Mouse (Mus musculus) kidney, adult 2 months (tissue): Measurements from ENCODE around the gene Gm10964. TPM values are rescaled to one million over a fixed set of nuclear protein-coding genes. Genes with fewer than 3 reads are reported as not detected.

Source experiments
- DNase-seq: peaks from one replicate; pipeline ENCODE4 v3.0.0; 2021
- H3K27ac ChIP-seq: fragments of 200-500 bp; 2 replicates; pipeline ENCODE4 v1.5.1; 2012; ENCODE audit warnings: low read depth, low read length, control low read depth, inconsistent platforms; ENCODE audit not compliant: insufficient read depth
- H3K27me3 ChIP-seq: fragments of 200-500 bp; replicated peaks from 2 replicates; pipeline ENCODE4 v1.6.1; 2012; ENCODE audit warnings: mild to moderate bottlenecking, moderate library complexity, low read length, inconsistent platforms; ENCODE audit not compliant: control insufficient read depth, insufficient read depth
- H3K36me3 ChIP-seq: fragments of 200-500 bp; 2 replicates; pipeline ENCODE4 v1.6.1; 2012; ENCODE audit warnings: mild to moderate bottlenecking, moderate library complexity, low read length, inconsistent platforms; ENCODE audit not compliant: control insufficient read depth, insufficient read depth
- H3K4me1 ChIP-seq: fragments of 200-500 bp; 2 replicates; pipeline ENCODE4 v1.6.1; 2011; ENCODE audit warnings: low read length; ENCODE audit not compliant: control insufficient read depth, insufficient read depth
- H3K4me3 ChIP-seq: fragments of 200-500 bp; 2 replicates; pipeline ENCODE4 v1.5.1; 2011; ENCODE audit warnings: mild to moderate bottlenecking, low read depth, low read length, control low read depth; ENCODE audit not compliant: insufficient read depth
- CTCF ChIP-seq: fragments of 200-500 bp; conservative IDR thresholded peaks from 2 replicates; pipeline ENCODE4 v1.5.1; 2011; ENCODE audit warnings: low read depth, mild to moderate bottlenecking, control low read depth, low read length, moderate library complexity, mixed read lengths; ENCODE audit not compliant: insufficient read depth, insufficient read length
- POLR2A ChIP-seq: fragments of 200-500 bp; IDR thresholded peaks from one replicate; pipeline ENCODE4 v1.6.1; 2011; ENCODE audit warnings: low read depth, low read length, control low read depth
- WGBS: fragments of 180-500 bp; shearing (Covaris S2); methylation state at CpG from one replicate; pipeline ENCODE4 v1.1.7; 2018; 5-methylcytosine and 5-hydroxymethylcytosine counted together
- polyA plus RNA-seq: library from polyadenylated mRNA; depleted of rRNA; stranded (reverse); fragments of >200 nt; gene quantifications from 2 replicates; pipeline ENCODE4 v1.2.3, GENCODE M21; 2012

The Gm10964 gene
- polyA plus RNA-seq, 1 experiment = not detected

DNA sequence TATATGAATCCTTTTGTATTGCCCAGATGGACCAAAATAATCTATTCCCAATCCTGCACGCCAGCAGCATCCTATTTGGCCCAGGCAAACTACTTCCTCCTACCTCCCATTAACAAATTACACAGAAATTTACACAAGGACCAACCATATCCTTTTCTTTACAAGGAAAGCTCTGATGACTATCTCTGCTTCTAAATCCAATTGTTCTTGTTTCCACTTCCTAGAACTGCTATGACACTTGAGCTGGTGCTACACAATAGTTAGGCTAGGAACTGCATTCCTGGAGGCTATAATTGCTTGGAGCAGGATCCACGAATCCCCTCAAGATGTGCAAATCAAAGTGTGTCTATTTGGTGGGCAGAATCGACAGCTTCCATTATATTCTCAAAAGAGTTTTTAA is 27.6 kb downstream of the Gm10964 start:
- Histone ChIP-seq H3K36me3 (peaks cover 9% of the 10 kb centered on the region; the same call in 1 of the 2 replicates), H3K4me1 (peaks cover 14% of the 10 kb centered on the region), H3K27me3 (no peaks in the 10 kb centered on the region), H3K27ac (no peak overlapping the region), H3K4me3 (no peak overlapping the region)
- WGBS = 58% methylated on average over 3 of the region's 3 CpGs
- TF ChIP-seq CTCF (no peak), POLR2A (no peak)
- DNase-seq = no peak

DNA sequence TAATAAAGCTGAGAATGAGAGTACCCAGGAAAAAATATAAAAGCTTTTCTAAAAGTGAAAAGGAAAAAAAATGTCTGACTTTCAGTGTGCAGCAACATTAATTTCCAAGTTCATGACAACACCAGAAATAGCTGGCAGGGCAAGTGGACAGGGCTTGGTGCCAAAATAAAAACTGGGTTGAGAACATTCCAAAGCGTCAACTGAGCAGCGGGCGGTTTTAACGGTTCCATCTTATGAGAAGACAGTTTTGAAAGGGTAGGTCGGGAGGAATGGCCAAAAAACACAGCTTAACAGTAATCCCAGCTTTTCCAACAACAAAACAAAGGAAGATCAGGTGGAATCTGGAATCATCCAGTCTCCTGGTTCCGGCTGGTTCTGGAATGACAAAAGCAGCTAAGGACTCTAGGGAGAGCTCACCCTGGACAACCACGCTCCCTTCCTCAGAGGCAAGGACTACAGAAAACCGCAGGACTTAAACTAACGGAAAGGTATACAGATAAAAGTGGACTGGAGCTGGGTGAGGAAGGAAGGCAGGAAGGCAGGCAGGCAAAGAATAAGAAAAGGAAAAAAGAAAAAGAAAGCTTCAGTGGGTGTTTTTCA is 32.5 kb downstream of the Gm10964 start:
- peak overlapping the region; percentile 95 for H3K27ac ChIP-seq
- DNase-seq = peak; percentile 95
- TF ChIP-seq CTCF = no peak
- no peak for TF ChIP-seq POLR2A

GRCm38 (mm10) chr3:103772846-103773245 is 33.7 kb downstream of the Gm10964 start:
- peak; percentile 72 for DNase-seq
- Histone ChIP-seq H3K36me3 (peaks cover 4% of the 10 kb centered on the region; the same call in 1 of the 2 replicates), H3K4me3 (no peak overlapping the region), H3K4me1 (peaks cover 29% of the 10 kb centered on the region), H3K27me3 (no peaks in the 10 kb centered on the region), H3K27ac (peak overlapping the region; percentile 95)
- no peak for TF ChIP-seq POLR2A
- no peak for TF ChIP-seq CTCF
- WGBS = 11% methylated on average over 4 of the region's 4 CpGs

More for the DNA sequence above, 32.5 kb downstream of the Gm10964 start:
- peaks cover 4% of the 10 kb centered on the region; the same call in 1 of the 2 replicates for H3K36me3 ChIP-seq
- no peaks in the 10 kb centered on the region for H3K27me3 ChIP-seq
- H3K4me1 ChIP-seq = peaks cover 32% of the 10 kb centered on the region
- no peak overlapping the region for H3K4me3 ChIP-seq
- 14% methylated on average over 9 of the region's 9 CpGs for WGBS

- no peak for TF ChIP-seq POLR2A
- TF ChIP-seq CTCF = no peak
- no peak for DNase-seq
- H3K36me3 ChIP-seq = peaks cover 4% of the 10 kb centered on the region; the same call in 1 of the 2 replicates
- H3K27ac ChIP-seq = peak overlapping the region; percentile 95
- H3K4me1 ChIP-seq = peaks cover 30% of the 10 kb centered on the region
- no peak overlapping the region for H3K4me3 ChIP-seq
- 47% methylated on average over 3 of the region's 3 CpGs for WGBS
- no peaks in the 10 kb centered on the region for H3K27me3 ChIP-seq
Observed at GRCm38 (mm10) chr3:103773508-103773907, 34.3 kb downstream of the Gm10964 start.

- Histone ChIP-seq H3K4me3 (no peak overlapping the region), H3K27ac (peak overlapping the region; percentile 24; the same call in 1 of the 2 replicates), H3K4me1 (peaks cover 31% of the 10 kb centered on the region), H3K36me3 (peaks cover 2% of the 10 kb centered on the region; the same call in 1 of the 2 replicates), H3K27me3 (no peaks in the 10 kb centered on the region)
- no peak for DNase-seq
- WGBS = 68% methylated on average over 15 of the region's 15 CpGs
- TF ChIP-seq POLR2A (no peak), CTCF (no peak)
Observed at GRCm38 (mm10) chr3:103774009-103774408, 34.8 kb downstream of the Gm10964 start.

DNA sequence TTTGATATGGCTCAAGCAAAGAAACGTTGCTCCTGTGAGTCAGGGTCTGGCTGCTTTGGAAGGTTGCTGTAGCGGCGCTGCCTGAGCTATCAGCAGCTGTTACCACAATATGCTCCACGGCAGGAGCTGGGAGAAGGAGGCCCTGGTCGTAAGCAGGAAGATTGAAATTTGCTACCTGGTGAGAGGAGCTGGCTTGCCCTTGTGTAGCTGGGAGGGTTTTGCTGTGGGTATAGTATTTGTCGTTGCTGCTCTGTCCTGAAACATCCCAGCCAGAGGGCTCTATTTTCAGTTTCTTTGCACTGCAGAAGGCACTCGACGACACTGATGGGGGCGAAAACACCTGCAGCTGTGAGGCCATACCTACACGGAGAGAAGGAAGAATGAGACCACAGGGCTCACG is 38.8 kb downstream of the Gm10964 start:
- TF ChIP-seq POLR2A (no peak), CTCF (no peak)
- 81% methylated on average over 11 of the region's 11 CpGs for WGBS

GRCm38 (mm10) chr3:103778660-103779059 is 39.5 kb downstream of the Gm10964 start:
- 76% methylated on average over 6 of the region's 6 CpGs for WGBS
- no peak for TF ChIP-seq POLR2A
- TF ChIP-seq CTCF = no peak
- peaks cover 20% of the 10 kb centered on the region for H3K4me1 ChIP-seq

More for the DNA sequence above, 38.8 kb downstream of the Gm10964 start:
- Histone ChIP-seq H3K27me3 (no peaks in the 10 kb centered on the region), H3K36me3 (no peaks in the 10 kb centered on the region; the same call in 1 of the 2 replicates), H3K27ac (no peak overlapping the region), H3K4me1 (peaks cover 21% of the 10 kb centered on the region), H3K4me3 (no peak overlapping the region)
- no peak for DNase-seq

More at GRCm38 (mm10) chr3:103778660-103779059, 39.5 kb downstream of the Gm10964 start:
- Histone ChIP-seq H3K27me3 (no peaks in the 10 kb centered on the region), H3K27ac (no peak overlapping the region), H3K4me3 (no peak overlapping the region), H3K36me3 (no peaks in the 10 kb centered on the region; the same call in 1 of the 2 replicates)
- DNase-seq = no peak
